Mouse (Mus musculus) liver, postnatal 0 days (tissue): ENCODE measurements at regions not wholly inside any gene's neighbourhood (a gene's known extent, or its start where the extent isn't known, plus 50 kb on each side); places are given as distances from the start of the nearest gene placed in this dataset.

ENCODE experiments used
- CTCF ChIP-seq: sonication (generic); IDR thresholded peaks from 2 replicates; pipeline ENCODE4 v1.5.1; 2016; ENCODE audit warnings: antibody characterized with exemption, low read depth
- EP300 ChIP-seq: IDR thresholded peaks from 2 replicates; pipeline ENCODE4 v1.6.1; 2016; ENCODE audit warnings: antibody characterized with exemption, low read depth, mild to moderate bottlenecking

DNA sequence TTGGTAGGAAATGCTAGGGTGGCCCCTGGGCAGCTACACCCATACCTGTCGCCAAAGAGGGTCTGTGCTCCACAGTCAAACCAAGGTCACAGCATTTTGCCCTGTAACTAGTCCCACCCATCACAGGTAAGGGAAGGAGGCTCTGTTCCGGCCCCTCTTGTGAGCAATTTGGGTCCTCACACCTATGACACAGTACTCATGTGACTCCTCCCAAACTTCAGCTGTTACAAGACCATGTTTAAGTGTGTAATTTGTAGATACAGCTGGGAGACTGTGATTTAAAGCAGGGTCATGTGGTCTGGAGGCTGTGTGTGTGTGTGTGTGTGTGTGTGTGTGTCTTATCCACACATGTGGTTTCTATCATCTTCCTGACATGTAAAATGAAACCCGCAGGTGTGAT lies 306.3 kb upstream of the Atp5g3 start:
- no peak for TF ChIP-seq CTCF
- TF ChIP-seq EP300, result no peak
